Mouse (Mus musculus) c-Kit-negative CD71-positive TER-119-positive erythroid progenitor cells, embryonic 14.5 days (primary cell): ENCODE data around the gene Rcc1.
A peak's percentile ranks its signal among the peaks of the same experiment; 100 is the strongest.

ENCODE experiments used
- DNase-seq: peaks from one replicate; pipeline ENCODE4 v3.0.0-alpha.2; 2013; ENCODE audit warnings: low read depth, low spot score

Gene Rcc1

GRCm38 (mm10) chr4:132353481-132353885 lies at the start of gene Rcc1:
Rcc1 (minus strand) TSS chr4:132353605.
- peak; percentile 89 for DNase-seq

- no peak for DNase-seq
Measured at GRCm38 (mm10) chr4:132401016-132401415, 47.6 kb upstream of the Rcc1 start.

GRCm38 (mm10) chr4:132398863-132399262 lies 45.5 kb upstream of the Rcc1 start:
- DNase-seq = no peak

- DNase-seq = peak; percentile 51
Measured at GRCm38 (mm10) chr4:132398045-132398774, 44.8 kb upstream of the Rcc1 start.

GRCm38 (mm10) chr4:132397120-132397519 lies 43.7 kb upstream of the Rcc1 start:
- no peak for DNase-seq

GRCm38 (mm10) chr4:132396251-132396650 lies 42.8 kb upstream of the Rcc1 start:
- DNase-seq = no peak

- DNase-seq = peak; percentile 32
Measured at GRCm38 (mm10) chr4:132391063-132391740, 37.8 kb upstream of the Rcc1 start.

- DNase-seq = no peak
Measured at GRCm38 (mm10) chr4:132389302-132389701, 35.9 kb upstream of the Rcc1 start.

GRCm38 (mm10) chr4:132387617-132388016 lies 34.2 kb upstream of the Rcc1 start:
- no peak for DNase-seq

- no peak for DNase-seq
Measured at GRCm38 (mm10) chr4:132386846-132387245, 33.4 kb upstream of the Rcc1 start.

GRCm38 (mm10) chr4:132385771-132386410 lies 32.5 kb upstream of the Rcc1 start:
- no peak for DNase-seq

GRCm38 (mm10) chr4:132383455-132383854 lies 30.1 kb upstream of the Rcc1 start:
- no peak for DNase-seq

- DNase-seq = no peak
Measured at GRCm38 (mm10) chr4:132382296-132382695, 28.9 kb upstream of the Rcc1 start.

GRCm38 (mm10) chr4:132380965-132381616 lies 27.7 kb upstream of the Rcc1 start:
- no peak for DNase-seq

GRCm38 (mm10) chr4:132373820-132374219 lies 20.4 kb upstream of the Rcc1 start:
- no peak for DNase-seq

- DNase-seq = no peak
Measured at GRCm38 (mm10) chr4:132369953-132370750, 16.7 kb upstream of the Rcc1 start.

GRCm38 (mm10) chr4:132367480-132368201 lies 14.2 kb upstream of the Rcc1 start:
- no peak for DNase-seq

GRCm38 (mm10) chr4:132365450-132366060 lies 12.2 kb upstream of the Rcc1 start:
- no peak for DNase-seq

- DNase-seq = no peak
Measured at GRCm38 (mm10) chr4:132363487-132363886, 10.1 kb upstream of the Rcc1 start.

GRCm38 (mm10) chr4:132359510-132359909 lies 6.1 kb upstream of the Rcc1 start:
- no peak for DNase-seq
